Mouse (Mus musculus) ovary, postnatal 14 days (tissue): ENCODE data around the gene Sel1l2.
A peak's percentile ranks its signal among the peaks of the same experiment; 100 is the strongest.

Source experiments
- DNase-seq: peaks from one replicate; pipeline ENCODE4 v3.0.0; 2022; ENCODE audit warnings: low spot score

Sel1l2 gene

DNA sequence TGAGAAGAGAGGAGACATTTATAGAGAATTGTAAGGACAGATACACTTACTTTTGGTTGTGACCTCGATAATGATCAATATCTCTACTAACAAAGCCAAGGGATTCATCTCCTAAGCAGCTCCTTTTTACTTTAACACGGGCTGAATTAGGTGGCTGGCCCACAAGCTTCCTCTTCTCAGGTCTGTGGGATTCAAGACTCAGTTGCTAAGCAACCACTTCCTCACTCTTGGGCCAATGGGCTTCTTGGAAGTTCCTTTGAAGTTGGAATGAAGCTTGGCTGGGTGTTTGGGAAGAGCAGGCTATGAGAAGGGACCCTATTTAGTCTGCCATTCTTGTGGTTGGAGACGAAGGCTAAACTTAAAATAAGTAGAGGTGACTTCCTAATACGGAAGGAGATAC, at the start of gene Sel1l2:
Gene Sel1l2, minus strand, starts transcription at position 182 of the 400 bp plus-strand sequence.
- DNase-seq, result no peak

DNA sequence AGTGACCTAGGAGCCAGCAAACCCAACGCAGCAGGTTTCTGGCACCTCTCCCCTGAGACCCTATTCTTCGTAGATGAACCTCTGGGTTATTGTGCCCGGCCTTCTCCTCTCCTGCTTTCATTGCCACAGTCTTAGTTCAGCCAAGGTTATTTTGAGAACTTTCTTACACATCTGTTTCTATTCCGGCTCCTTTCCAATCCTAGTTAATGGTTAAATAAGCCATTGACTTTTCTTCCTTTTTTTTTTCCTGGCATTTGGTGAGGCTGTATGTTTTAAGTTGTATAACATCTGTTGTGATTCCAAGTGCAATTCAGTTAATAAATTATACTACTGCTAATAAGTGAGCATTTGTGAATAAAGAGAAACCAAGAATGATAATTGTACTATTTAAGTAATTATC, 49.6 kb upstream of the Sel1l2 start:
- DNase-seq, result no peak

DNA sequence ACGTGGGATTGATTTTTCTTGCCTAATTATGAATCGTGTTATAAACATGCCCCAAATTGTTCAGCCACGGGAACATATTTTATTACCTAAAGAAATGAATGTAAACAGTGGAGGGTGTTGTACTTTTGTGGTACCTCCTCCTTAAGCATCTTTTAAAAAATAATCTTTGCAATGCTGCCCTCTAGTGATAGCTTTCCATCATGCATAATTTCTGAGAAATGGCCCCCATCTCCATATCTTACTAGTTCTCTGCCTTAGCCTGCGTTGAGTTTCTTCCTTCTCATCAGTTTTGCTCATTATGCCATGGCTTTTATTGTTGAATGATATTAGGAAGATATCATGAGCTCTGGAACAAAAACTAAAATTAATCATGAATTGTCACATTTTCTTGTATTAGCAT, 37.8 kb upstream of the Sel1l2 start:
- peak; percentile 15 for DNase-seq

DNA sequence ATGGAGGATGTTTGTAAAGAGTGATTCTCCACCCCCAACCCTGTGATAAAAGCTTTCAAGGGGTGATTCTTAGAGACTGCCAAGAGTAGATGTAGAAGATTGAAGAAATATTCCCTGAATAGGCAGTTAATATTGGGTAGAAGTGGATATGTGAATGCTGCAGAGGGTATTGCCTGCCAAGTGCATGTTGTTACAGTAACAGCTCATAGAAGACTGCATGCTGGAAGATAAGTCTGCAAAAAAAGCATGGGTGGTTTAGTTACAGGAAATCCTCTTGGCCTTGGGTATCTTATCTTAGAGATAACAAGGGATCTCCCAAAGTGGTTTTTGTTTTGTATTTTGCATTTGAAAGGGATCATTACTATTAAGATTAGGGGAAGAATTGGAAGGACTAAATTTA, 36.3 kb upstream of the Sel1l2 start:
- no peak for DNase-seq

GRCm38 (mm10) chr2:140395744-140396231, 6.3 kb upstream of the Sel1l2 start:
- DNase-seq, result peak; percentile 8

DNA sequence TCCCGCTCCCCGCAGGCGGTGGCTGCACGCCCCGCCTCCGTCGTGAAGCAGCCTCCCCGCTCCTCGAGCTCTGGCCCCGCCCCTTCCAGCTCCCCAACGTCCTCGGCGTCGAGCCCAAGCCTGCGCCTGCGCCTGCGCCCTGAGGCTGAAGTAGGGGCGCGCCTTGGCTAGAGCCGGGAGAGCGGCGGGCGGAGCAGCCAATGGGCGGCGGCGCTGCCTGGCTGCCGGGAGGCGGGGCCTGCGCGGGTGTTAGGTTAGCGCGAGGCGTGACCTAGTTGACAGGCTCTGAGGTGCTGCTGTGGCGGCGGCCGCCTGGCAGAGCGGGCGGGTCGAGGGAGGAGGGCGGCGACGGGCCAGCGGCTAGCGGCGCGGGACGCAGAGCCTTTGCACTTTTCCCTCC, 5.7 kb upstream of the Sel1l2 start, which contains the start of gene Macrod2:
Gene Macrod2, plus strand, starts transcription at position 131 of the 400 bp plus-strand sequence.
- DNase-seq, result peak; percentile 95

DNA sequence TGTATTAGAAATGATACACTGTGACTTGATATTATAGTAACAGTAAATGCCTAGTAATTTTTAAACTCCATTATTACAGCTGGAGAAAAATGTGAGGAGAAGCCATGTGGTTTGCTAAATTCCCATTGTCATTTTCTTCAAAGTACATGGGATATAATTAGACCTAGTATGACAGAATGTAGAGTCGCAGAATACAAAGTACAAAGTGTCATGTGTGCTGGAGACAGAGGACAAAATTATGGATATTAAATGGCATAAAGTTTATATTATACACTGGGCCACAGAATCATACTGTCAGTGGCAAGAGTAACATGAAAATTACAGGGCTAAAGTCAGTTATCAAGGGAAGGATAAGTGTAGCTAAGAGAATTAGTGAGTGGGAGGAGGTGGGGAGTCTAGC, 24.7 kb downstream of the Sel1l2 start:
- DNase-seq, result no peak

DNA sequence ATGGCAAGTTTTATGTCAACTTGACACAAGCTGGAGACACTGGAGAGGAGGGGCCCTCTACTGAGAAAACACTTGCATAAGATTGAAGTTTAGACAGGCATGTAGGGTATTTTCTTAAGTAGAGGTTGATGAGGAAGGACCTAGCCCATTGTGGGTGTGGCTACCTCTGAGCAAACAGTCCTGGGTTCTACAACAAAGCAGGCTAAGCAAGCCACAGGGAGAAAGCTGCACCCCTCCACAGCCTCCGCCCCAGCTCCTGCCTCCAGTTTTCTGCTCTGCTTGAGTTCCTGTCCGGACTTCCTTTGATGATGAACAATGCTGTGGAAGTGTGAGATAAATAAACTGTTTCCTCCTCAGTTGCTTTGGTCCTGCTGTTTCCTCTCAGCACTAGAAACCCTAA, 29.6 kb downstream of the Sel1l2 start:
- DNase-seq, result no peak

DNA sequence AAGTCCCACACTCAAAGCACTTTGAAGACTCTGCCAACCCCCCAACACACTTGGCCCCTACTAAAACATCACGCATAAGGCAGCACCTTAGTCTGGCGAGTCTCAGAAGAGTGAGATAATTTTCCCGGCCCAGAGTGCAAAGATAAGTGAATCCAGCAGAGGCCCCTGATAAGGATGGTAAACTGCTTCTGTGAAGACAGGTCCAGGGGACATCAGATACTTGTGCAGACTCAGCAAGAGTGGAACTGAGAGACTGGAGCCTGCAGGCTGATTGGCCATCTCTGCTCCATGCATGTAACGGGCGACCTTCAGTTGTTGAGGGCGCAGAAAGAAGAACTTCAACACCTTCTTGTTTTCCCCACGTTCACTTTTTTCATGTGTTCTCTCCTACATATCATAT, 47.1 kb downstream of the Sel1l2 start:
- DNase-seq, result no peak

GRCm38 (mm10) chr2:140330508-140331306, 58.8 kb downstream of the Sel1l2 start:
- DNase-seq, result no peak

GRCm38 (mm10) chr2:140302976-140303708, 86.4 kb downstream of the Sel1l2 start:
- no peak for DNase-seq

- DNase-seq, result no peak
These were observed 92.4 kb downstream of the Sel1l2 start for GRCm38 (mm10) chr2:140297155-140297554.

- DNase-seq, result no peak
These were observed 95.7 kb downstream of the Sel1l2 start for GRCm38 (mm10) chr2:140293820-140294219.

- DNase-seq, result no peak
These were observed 108.7 kb downstream of the Sel1l2 start for GRCm38 (mm10) chr2:140280808-140281207.

DNA sequence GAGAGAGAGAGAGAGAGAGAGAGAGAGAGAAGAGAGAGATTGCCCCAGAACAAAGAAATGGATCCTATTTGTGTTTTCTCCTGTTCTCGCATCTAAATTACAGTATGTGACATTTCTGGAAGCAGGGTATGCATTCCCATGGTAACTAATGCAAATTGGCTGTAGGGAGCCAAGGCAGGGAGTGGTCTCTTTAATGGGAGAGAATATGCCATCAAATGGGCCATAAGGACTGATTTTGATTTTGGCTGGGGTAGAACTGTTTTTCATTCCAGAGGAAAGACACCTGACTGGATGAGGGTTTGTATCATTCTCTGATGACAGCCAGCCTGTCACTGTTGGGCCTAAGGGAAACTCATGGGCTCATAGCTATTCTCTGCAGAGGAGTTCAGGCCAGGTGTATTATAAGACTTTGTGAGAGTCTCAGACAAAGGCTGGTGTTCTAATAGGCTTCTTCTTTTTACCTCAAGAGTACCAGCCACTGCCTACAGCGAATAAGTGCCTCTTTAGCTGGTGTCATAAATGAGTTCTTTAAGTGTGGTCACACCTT, 133.8 kb downstream of the Sel1l2 start:
- DNase-seq, result no peak

DNA sequence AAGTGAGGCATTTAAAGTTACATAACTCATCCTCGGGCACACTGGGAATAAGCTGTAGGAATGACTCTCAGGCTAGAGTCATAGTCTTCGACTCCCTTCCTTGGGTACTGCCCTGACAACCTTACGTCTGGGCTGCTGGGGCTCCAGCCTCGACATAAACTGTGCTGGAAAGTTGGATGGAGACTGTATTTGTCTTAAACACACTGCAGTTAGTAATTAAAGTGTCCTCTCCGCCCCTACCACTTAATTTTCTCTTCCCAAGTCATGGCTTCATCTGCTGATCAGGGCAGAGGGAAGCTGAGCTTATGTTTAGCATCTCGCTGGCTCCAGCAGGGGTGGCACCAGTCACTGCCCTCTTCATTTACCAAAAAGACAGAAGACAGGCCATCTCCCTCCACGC, 135.2 kb downstream of the Sel1l2 start:
- no peak for DNase-seq

- no peak for DNase-seq
These were observed 146.4 kb downstream of the Sel1l2 start for GRCm38 (mm10) chr2:140243105-140243504.

DNA sequence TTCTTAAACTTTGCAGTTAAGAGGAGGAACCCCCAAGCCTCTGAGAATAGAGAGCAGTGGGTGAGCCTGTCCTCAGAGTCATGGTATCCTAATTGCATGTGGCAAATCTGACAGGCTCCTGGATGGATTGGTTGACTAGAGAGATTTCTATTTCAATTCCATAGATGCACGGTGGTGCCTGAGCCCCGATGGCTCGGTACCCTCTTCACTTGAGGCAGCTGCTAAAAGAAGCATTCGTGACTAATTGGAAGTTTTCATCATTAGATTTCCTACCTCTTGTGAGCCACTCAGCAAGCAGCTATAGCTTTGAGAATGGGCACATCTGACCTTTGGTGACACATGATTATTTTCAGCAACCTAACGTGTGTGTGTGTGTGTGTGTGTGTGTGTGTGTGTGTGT, 147.1 kb downstream of the Sel1l2 start:
- no peak for DNase-seq

GRCm38 (mm10) chr2:140237245-140237644, 152.3 kb downstream of the Sel1l2 start:
- no peak for DNase-seq

DNA sequence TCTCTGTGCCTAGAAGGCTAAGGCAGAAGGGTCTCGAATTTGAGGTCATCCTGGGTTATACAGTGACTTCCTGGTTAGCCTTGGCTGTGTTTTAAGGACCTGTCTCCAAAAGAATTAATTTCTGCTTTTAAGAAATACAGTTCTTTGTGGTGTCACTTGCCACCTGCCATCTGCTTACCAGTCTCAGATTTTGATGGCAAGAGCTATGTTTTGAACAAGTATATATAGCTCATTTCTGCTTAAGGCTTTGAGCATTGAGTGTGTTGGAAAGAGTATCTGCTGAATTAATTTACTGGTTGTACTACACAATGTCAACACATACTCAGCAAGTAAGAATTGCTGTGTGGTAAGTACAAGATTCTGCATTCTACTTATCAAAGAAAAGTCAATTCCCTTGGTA, 159.2 kb downstream of the Sel1l2 start:
- DNase-seq, result no peak

DNA sequence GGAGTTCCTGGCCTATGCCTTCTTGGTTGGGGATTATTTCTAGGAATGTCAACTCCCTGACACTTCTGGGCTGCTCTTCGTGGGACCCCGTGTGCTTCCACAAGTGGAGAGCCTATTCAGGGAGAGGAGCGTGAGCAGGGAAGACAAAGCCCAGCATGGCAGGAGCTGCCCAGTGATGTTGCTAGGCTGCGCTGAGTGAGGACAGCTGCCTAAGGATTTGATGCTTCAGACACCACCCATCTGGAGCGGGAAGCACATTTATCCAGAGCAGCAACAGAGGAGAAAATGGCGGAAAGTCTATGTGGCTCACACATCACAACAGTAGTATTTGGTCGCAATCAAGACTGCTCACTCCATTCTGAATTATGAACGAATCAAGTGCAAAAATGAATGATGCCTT, 169.2 kb downstream of the Sel1l2 start:
- DNase-seq, result no peak

- no peak for DNase-seq
These were observed 173.5 kb downstream of the Sel1l2 start for GRCm38 (mm10) chr2:140215965-140216364.

GRCm38 (mm10) chr2:140215415-140215814, 174.1 kb downstream of the Sel1l2 start:
- no peak for DNase-seq
